Mouse (Mus musculus) embryonic facial prominence, embryonic 13.5 days (tissue): ENCODE measurements around the gene Zfp882. TPM values are rescaled to one million over a fixed set of nuclear protein-coding genes. Genes with fewer than 3 reads are reported as not detected.
A peak's percentile ranks its signal among the peaks of the same experiment; 100 is the strongest.
"Not testable (repeated sequence)": the region's sequence is repeated elsewhere in the genome, so short reads cannot be mapped to it uniquely, and the experiment has no call there.

Source experiments
- ATAC-seq: fragments of 200-750 bp; cut with Nextera tagmentation; 2 replicates; pipeline ENCODE4 v1.8.0; 2017; ENCODE audit warnings: low read depth; ENCODE audit not compliant: insufficient number of reproducible peaks, insufficient read depth, low FRiP score, low TSS enrichment
- H3K27ac ChIP-seq: fragments of 300-500 bp; sonication (generic); 2 replicates; pipeline ENCODE4 v1.5.1; 2015; ENCODE audit warnings: moderate library complexity, mild to moderate bottlenecking, inconsistent platforms
- H3K27me3 ChIP-seq: fragments of 300-500 bp; sonication (generic); 2 replicates; pipeline ENCODE4 v1.6.1; 2015; ENCODE audit warnings: mild to moderate bottlenecking, inconsistent platforms
- H3K36me3 ChIP-seq: fragments of 300-500 bp; sonication (generic); 2 replicates; pipeline ENCODE4 v1.6.1; 2015; ENCODE audit warnings: mild to moderate bottlenecking, inconsistent platforms
- H3K4me1 ChIP-seq: fragments of 300-500 bp; sonication (generic); 2 replicates; pipeline ENCODE4 v1.6.1; 2015; ENCODE audit warnings: inconsistent platforms
- H3K4me2 ChIP-seq: fragments of 300-500 bp; sonication (generic); 2 replicates; pipeline ENCODE4 v1.6.1; 2015; ENCODE audit warnings: moderate library complexity, mild to moderate bottlenecking, inconsistent platforms
- H3K4me3 ChIP-seq: fragments of 300-500 bp; sonication (generic); 2 replicates; pipeline ENCODE4 v1.5.1; 2015; ENCODE audit warnings: mild to moderate bottlenecking, inconsistent platforms
- H3K9ac ChIP-seq: fragments of 300-500 bp; sonication (generic); 2 replicates; pipeline ENCODE4 v1.6.1; 2015; ENCODE audit warnings: mild to moderate bottlenecking, inconsistent platforms
- H3K9me3 ChIP-seq: fragments of 300-500 bp; sonication (generic); 2 replicates; pipeline ENCODE4 v1.6.1; 2016; ENCODE audit warnings: inconsistent platforms
- WGBS: fragments of 180-500 bp; shearing (Covaris S2); methylation state at CpG from one replicate; pipeline ENCODE4 v1.1.7; 2015; ENCODE audit warnings: mixed read lengths; 5-methylcytosine and 5-hydroxymethylcytosine counted together
- polyA plus RNA-seq: library from polyadenylated mRNA; unstranded; fragments of >200 nt; fragmentation: Nextera tagmentation; extraction: Ambion mirVana; gene quantifications from 2 replicates; pipeline ENCODE4 v1.2.1, GENCODE M21; 2015

Zfp882 gene
- 8.9 and 10.2 TPM in 2 replicates for polyA plus RNA-seq

- Histone ChIP-seq H3K9me3 (no peaks in the 10 kb centered on the region), H3K27ac (peak within 1 kb of the TSS; percentile 99), H3K4me3 (peak within 1 kb of the TSS; percentile 74), H3K36me3 (peaks cover 3% of the 10 kb centered on the region), H3K4me1 (no peaks in the 10 kb centered on the region), H3K27me3 (no peaks in the 10 kb centered on the region), H3K4me2 (peak within 1 kb of the TSS; percentile 65), H3K9ac (peak within 1 kb of the TSS; percentile 90)
- 5% methylated on average over 47 of the region's 47 CpGs for WGBS
- ATAC-seq: peak; percentile 93
Observed at GRCm38 (mm10) chr8:71908309-71909261, at the start of gene Zfp882, which contains the start of gene Zfp617. Gene Zfp882, plus strand, starts transcription at chr8:71908608. Gene Zfp617, plus strand, starts transcription at chr8:71908635.

- not testable (repeated sequence) for H3K4me3 ChIP-seq, H3K36me3 ChIP-seq, H3K9ac ChIP-seq, H3K9me3 ChIP-seq, H3K4me2 ChIP-seq, H3K27ac ChIP-seq, ATAC-seq, H3K4me1 ChIP-seq, H3K27me3 ChIP-seq
- 68% methylated on average over 1 of the region's 1 CpGs for WGBS
Observed at GRCm38 (mm10) chr8:71861551-71861950, 46.9 kb upstream of the Zfp882 start.

- not testable (repeated sequence) for ATAC-seq, H3K4me3 ChIP-seq, H3K36me3 ChIP-seq, H3K9ac ChIP-seq, H3K27ac ChIP-seq, H3K9me3 ChIP-seq, H3K27me3 ChIP-seq, H3K4me1 ChIP-seq, H3K4me2 ChIP-seq
Observed at GRCm38 (mm10) chr8:71862038-71862437, 46.4 kb upstream of the Zfp882 start.

- Histone ChIP-seq H3K4me1 (no peaks in the 10 kb centered on the region), H3K36me3 (peaks cover 22% of the 10 kb centered on the region), H3K27me3 (no peaks in the 10 kb centered on the region), H3K9ac (peak within 1 kb of the TSS; percentile 87), H3K4me3 (peak within 1 kb of the TSS; percentile 75), H3K9me3 (peaks cover 16% of the 10 kb centered on the region), H3K4me2 (peak within 1 kb of the TSS; percentile 86), H3K27ac (peak within 1 kb of the TSS; percentile 78)
- ATAC-seq: peak; percentile 76; the same call in 1 of the 2 replicates
- WGBS: 4% methylated on average over 45 of the region's 45 CpGs
Observed at GRCm38 (mm10) chr8:71881618-71882274, 26.7 kb upstream of the Zfp882 start, which contains the start of gene Zfp709. Gene Zfp709, plus strand, starts transcription at chr8:71882019.

- 43% methylated on average over 11 of the region's 11 CpGs for WGBS
- H3K4me1 ChIP-seq, H3K4me2 ChIP-seq, H3K27me3 ChIP-seq, H3K9ac ChIP-seq, ATAC-seq, H3K36me3 ChIP-seq, H3K9me3 ChIP-seq, H3K27ac ChIP-seq, H3K4me3 ChIP-seq: not testable (repeated sequence)
Observed at GRCm38 (mm10) chr8:71900666-71901065, 7.7 kb upstream of the Zfp882 start.

GRCm38 (mm10) chr8:71903084-71903483, 5.3 kb upstream of the Zfp882 start:
- WGBS: 82% methylated on average over 1 of the region's 1 CpGs
- not testable (repeated sequence) for H3K9ac ChIP-seq

GRCm38 (mm10) chr8:71906809-71907208, 1.6 kb upstream of the Zfp882 start:
- no peak overlapping the region for H3K27ac ChIP-seq
- H3K36me3 ChIP-seq: no peaks in the 10 kb centered on the region
- no peak overlapping the region for H3K9ac ChIP-seq
- H3K27me3 ChIP-seq: no peaks in the 10 kb centered on the region
- no peak for ATAC-seq
- 95% methylated on average over 1 of the region's 1 CpGs for WGBS
- H3K9me3 ChIP-seq: no peaks in the 10 kb centered on the region
- H3K4me3 ChIP-seq: no peak overlapping the region
- no peaks in the 10 kb centered on the region for H3K4me1 ChIP-seq
- no peak overlapping the region for H3K4me2 ChIP-seq

More at GRCm38 (mm10) chr8:71903084-71903483, 5.3 kb upstream of the Zfp882 start:
- not testable (repeated sequence) for H3K9me3 ChIP-seq, H3K27me3 ChIP-seq, H3K4me1 ChIP-seq, H3K27ac ChIP-seq, H3K4me3 ChIP-seq, H3K36me3 ChIP-seq, H3K4me2 ChIP-seq, ATAC-seq

- peak overlapping the region; percentile 99 for H3K27ac ChIP-seq
- H3K36me3 ChIP-seq: no peaks in the 10 kb centered on the region
- H3K27me3 ChIP-seq: no peaks in the 10 kb centered on the region
- 96% methylated on average over 5 of the region's 5 CpGs for WGBS
- H3K4me2 ChIP-seq: peak overlapping the region; percentile 65
- no peak overlapping the region for H3K9ac ChIP-seq
- H3K4me1 ChIP-seq: no peaks in the 10 kb centered on the region
- H3K9me3 ChIP-seq: no peaks in the 10 kb centered on the region
- peak overlapping the region; percentile 74 for H3K4me3 ChIP-seq
- no peak for ATAC-seq
Observed at GRCm38 (mm10) chr8:71907798-71908257, 580 bp upstream of the Zfp882 start.

GRCm38 (mm10) chr8:71912286-71912685, 3.9 kb downstream of the Zfp882 start:
- no peak for ATAC-seq
- 89% methylated on average over 2 of the region's 2 CpGs for WGBS

GRCm38 (mm10) chr8:71922567-71923401, 14.4 kb downstream of the Zfp882 start:
- H3K9me3 ChIP-seq: no peaks in the 10 kb centered on the region
- peak overlapping the region; percentile 92 for H3K9ac ChIP-seq
- peak overlapping the region; percentile 77 for H3K4me3 ChIP-seq
- H3K36me3 ChIP-seq: peaks cover 10% of the 10 kb centered on the region
- no peaks in the 10 kb centered on the region for H3K27me3 ChIP-seq
- H3K27ac ChIP-seq: peak overlapping the region; percentile 98
- under 1% methylated on average over 57 of the region's 57 CpGs for WGBS
- H3K4me1 ChIP-seq: 0 out of 2 replicates have a peak, but pooled peaks cover 3% of the 10 kb centered on the region
- peak overlapping the region; percentile 74 for H3K4me2 ChIP-seq
- peak; percentile 99 for ATAC-seq

More at GRCm38 (mm10) chr8:71912286-71912685, 3.9 kb downstream of the Zfp882 start:
- no peak overlapping the region for H3K27ac ChIP-seq
- peaks cover 36% of the 10 kb centered on the region for H3K36me3 ChIP-seq
- no peaks in the 10 kb centered on the region for H3K9me3 ChIP-seq
- no peak overlapping the region for H3K4me2 ChIP-seq
- H3K4me3 ChIP-seq: no peak overlapping the region
- H3K9ac ChIP-seq: no peak overlapping the region
- H3K27me3 ChIP-seq: no peaks in the 10 kb centered on the region
- H3K4me1 ChIP-seq: no peaks in the 10 kb centered on the region

GRCm38 (mm10) chr8:71925791-71926190, 17.4 kb downstream of the Zfp882 start:
- Histone ChIP-seq H3K9me3 (no peaks in the 10 kb centered on the region), H3K4me3 (no peak overlapping the region), H3K4me2 (no peak overlapping the region), H3K27me3 (no peaks in the 10 kb centered on the region), H3K27ac (no peak overlapping the region), H3K9ac (no peak overlapping the region), H3K36me3 (peaks cover 29% of the 10 kb centered on the region), H3K4me1 (0 out of 2 replicates have a peak, but pooled peaks cover 3% of the 10 kb centered on the region)
- no peak for ATAC-seq
- WGBS: 97% methylated on average over 5 of the region's 5 CpGs
